Mouse (Mus musculus): ENCODE measurements at regions not wholly inside any gene's neighbourhood (a gene's known extent, or its start where the extent isn't known, plus 50 kb on each side); places are given as distances from the start of the nearest gene placed in this dataset.

DNA sequence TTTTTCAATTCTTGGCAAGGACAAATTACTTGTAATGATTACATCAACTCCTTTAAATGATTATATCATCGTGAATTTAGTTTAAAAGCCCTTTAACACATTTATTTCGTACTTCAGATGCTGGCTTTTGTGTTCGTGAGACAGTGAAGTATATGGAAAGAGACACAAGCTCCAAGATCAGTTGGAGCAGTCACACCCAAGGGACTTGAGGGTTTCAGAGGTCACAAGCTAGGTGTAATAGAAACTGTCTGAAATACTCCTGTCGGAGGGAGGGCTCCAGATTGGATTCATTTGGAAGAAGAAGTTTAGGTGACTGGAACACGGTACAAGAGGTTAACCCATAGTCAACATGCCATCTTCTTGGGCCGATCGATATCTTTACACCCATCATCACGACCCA lies 1023.5 kb downstream of the Adgrl2 start:
- TF ChIP-seq POLR2A (IDR thresholded peaks at IDR 0.05; ENCODE audit: control insufficient read depth, low read depth, low read length) (no peak), CTCF (IDR thresholded peaks at IDR 0.05; ENCODE audit: control insufficient read depth, insufficient read depth, insufficient replicate concordance, low read depth, low read length) (no peak)
- no peaks in the 10 kb centered on the region for H3K27me3 ChIP-seq (ENCODE audit: control insufficient read depth, insufficient read depth, low read length)
- H3K36me3 ChIP-seq (ENCODE audit: control insufficient read depth, insufficient read depth, low read length): no peaks in the 10 kb centered on the region
- no peak overlapping the region for H3K4me3 ChIP-seq (ENCODE audit: control insufficient read depth, low read depth, low read length)
- no peaks in the 10 kb centered on the region; the same call in 1 of the 2 replicates for H3K4me1 ChIP-seq (ENCODE audit: control insufficient read depth, insufficient read depth, low read length)
- no peak overlapping the region for H3K27ac ChIP-seq (ENCODE audit: control insufficient read depth, insufficient read depth, low read depth, low read length)

DNA sequence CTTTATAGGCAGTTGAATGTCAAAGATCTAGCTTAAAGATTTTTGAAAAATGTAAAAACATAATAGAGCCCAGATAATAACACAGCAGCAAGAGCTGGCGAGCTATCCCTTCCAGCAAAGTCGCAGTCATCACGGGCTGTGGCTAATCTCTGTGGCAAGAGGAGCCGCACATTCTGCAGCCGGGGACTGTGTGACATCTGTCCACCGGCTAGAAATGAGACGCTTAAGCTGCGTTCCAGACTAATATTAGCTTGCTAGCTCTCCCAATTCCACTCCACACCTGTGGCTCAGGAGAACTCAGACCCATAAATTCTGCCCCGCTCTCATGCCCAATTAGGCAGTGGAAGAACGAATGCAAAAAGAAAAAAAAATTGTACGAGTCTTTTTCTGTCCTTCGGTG lies 1024.0 kb downstream of the Adgrl2 start:
- Histone ChIP-seq H3K4me3 (ENCODE audit: control insufficient read depth, low read depth, low read length) (no peak overlapping the region), H3K27me3 (ENCODE audit: control insufficient read depth, insufficient read depth, low read length) (no peaks in the 10 kb centered on the region), H3K27ac (ENCODE audit: control insufficient read depth, insufficient read depth, low read depth, low read length) (no peak overlapping the region), H3K36me3 (ENCODE audit: control insufficient read depth, insufficient read depth, low read length) (no peaks in the 10 kb centered on the region), H3K4me1 (ENCODE audit: control insufficient read depth, insufficient read depth, low read length) (no peaks in the 10 kb centered on the region; the same call in 1 of the 2 replicates)
- TF ChIP-seq CTCF (IDR thresholded peaks at IDR 0.05; ENCODE audit: control insufficient read depth, insufficient read depth, insufficient replicate concordance, low read depth, low read length): no peak
- TF ChIP-seq POLR2A (IDR thresholded peaks at IDR 0.05; ENCODE audit: control insufficient read depth, low read depth, low read length): no peak

DNA sequence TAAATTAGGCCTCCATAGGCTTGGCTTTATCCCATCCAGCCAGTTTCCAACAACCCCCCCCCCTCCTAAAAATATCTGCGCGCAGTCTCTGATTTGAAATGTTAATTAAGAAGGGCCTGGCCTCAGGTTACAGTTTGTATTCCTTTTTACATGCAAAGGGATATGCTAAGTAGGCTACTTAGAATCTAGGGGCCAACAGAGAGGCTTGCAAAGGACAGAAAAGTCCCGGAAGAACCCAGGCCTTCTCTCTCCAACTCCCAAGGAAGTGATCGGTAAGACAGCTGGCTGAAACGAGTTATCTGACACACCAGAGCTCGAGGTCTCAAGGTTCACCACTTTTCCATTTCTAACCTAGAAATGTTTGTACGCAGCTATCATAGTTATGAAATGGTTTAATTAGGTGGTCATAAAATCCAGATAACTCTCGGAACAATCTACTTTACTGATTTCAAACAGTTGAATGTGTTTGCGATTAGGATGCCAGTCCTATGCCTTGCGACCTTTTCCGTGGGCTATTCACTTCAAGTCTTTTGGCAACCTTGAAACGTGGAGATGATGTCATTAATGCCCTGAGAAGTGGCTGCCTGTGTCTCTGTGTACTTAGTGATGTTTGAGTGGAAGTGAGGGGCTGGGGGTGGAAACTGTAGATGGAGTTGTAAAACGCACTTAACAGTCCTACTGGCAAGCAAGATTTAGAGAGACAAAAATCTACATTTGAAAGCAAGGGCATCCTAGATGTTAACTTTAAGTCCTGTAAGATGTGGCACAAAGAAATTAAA lies 1026.5 kb downstream of the Adgrl2 start:
- Histone ChIP-seq H3K27ac (ENCODE audit: control insufficient read depth, insufficient read depth, low read depth, low read length) (no peak overlapping the region), H3K36me3 (ENCODE audit: control insufficient read depth, insufficient read depth, low read length) (no peaks in the 10 kb centered on the region), H3K4me1 (ENCODE audit: control insufficient read depth, insufficient read depth, low read length) (no peaks in the 10 kb centered on the region; the same call in 1 of the 2 replicates), H3K4me3 (ENCODE audit: control insufficient read depth, low read depth, low read length) (no peak overlapping the region), H3K27me3 (ENCODE audit: control insufficient read depth, insufficient read depth, low read length) (no peaks in the 10 kb centered on the region)
- no peak for TF ChIP-seq CTCF (IDR thresholded peaks at IDR 0.05; ENCODE audit: control insufficient read depth, insufficient read depth, insufficient replicate concordance, low read depth, low read length)
- TF ChIP-seq POLR2A (IDR thresholded peaks at IDR 0.05; ENCODE audit: control insufficient read depth, low read depth, low read length): no peak

DNA sequence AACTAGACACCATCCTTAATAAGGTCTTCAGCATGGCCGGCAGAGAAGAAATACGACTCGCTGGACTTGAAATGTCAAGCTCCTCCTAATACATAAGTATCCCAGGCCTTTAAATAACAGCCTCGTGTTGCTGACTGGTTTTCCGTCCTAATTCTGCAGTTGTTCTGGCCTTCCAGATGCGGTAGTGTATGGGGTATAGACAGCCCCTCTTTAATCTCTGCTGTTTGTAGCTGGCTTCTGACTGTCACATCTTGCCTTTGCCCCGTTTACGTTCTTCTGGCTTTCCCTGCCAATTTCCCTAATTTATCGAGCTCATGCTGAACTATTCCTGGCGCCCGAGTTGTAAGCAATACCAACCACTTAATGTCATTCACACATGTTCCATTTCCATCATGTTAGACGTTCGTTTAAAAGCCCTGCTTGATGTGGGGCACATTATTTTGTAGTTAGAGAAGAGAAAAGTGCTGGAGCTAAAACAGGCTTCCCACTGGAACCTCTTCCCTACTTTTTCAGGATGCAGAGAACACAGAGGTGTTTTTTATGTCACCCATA lies 1042.2 kb downstream of the Adgrl2 start:
- Histone ChIP-seq H3K4me1 (ENCODE audit: control insufficient read depth, insufficient read depth, low read length) (no peaks in the 10 kb centered on the region), H3K27me3 (ENCODE audit: control insufficient read depth, insufficient read depth, low read length) (no peaks in the 10 kb centered on the region), H3K36me3 (ENCODE audit: control insufficient read depth, insufficient read depth, low read length) (no peaks in the 10 kb centered on the region), H3K27ac (ENCODE audit: control insufficient read depth, insufficient read depth, low read depth, low read length) (no peak overlapping the region), H3K4me3 (ENCODE audit: control insufficient read depth, low read depth, low read length) (no peak overlapping the region)
- no peak for TF ChIP-seq CTCF (IDR thresholded peaks at IDR 0.05; ENCODE audit: control insufficient read depth, insufficient read depth, insufficient replicate concordance, low read depth, low read length)
- TF ChIP-seq POLR2A (IDR thresholded peaks at IDR 0.05; ENCODE audit: control insufficient read depth, low read depth, low read length): no peak

DNA sequence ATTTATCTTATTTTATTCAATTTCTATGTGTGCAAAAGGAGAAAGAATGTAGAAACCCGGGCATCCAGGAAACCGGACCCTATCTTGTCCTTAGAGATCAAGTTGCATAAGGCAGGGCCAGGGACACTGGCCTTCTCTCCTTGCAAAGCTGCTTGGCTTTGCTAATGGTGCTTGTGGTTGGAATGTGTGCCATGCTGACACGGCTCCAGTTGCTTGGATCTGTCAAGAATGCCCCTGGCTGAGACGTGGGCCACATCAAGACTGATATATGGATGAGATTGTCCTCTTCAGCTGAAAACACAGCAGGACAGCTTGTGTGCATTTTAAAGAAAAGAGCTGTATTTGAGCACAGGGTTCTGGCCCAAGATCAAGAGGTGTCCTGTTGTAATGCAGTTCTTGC lies 1047.0 kb downstream of the Adgrl2 start:
- H3K36me3 ChIP-seq (ENCODE audit: control insufficient read depth, insufficient read depth, low read length): no peaks in the 10 kb centered on the region
- TF ChIP-seq CTCF (IDR thresholded peaks at IDR 0.05; ENCODE audit: control insufficient read depth, insufficient read depth, insufficient replicate concordance, low read depth, low read length): no peak
- TF ChIP-seq POLR2A (IDR thresholded peaks at IDR 0.05; ENCODE audit: control insufficient read depth, low read depth, low read length): no peak
- H3K27me3 ChIP-seq (ENCODE audit: control insufficient read depth, insufficient read depth, low read length): no peaks in the 10 kb centered on the region
- H3K27ac ChIP-seq (ENCODE audit: control insufficient read depth, insufficient read depth, low read depth, low read length): no peak overlapping the region
- H3K4me1 ChIP-seq (ENCODE audit: control insufficient read depth, insufficient read depth, low read length): no peaks in the 10 kb centered on the region
- no peak overlapping the region for H3K4me3 ChIP-seq (ENCODE audit: control insufficient read depth, low read depth, low read length)

DNA sequence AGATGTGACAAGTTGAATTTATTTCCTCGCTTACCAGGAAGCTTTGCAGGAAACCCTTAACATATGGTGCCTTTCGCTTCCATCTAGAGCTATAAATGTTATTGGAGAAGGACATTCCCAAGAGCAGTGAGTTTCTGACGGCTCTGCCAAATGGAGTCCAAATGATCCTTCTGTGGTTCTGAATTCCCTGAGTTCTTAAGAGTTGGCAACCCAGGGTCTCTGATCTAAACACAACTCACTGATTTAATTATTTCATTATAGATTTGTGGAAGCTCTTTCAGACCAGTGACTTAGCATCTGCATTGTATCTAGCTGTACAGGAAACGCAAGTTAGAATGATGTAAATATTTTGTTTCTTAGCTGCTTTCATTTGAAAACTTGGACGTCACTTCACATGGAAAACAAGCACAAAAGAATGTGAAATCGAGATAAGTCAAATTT lies 1059.5 kb downstream of the Adgrl2 start:
- Histone ChIP-seq H3K4me1 (ENCODE audit: control insufficient read depth, insufficient read depth, low read length) (no peaks in the 10 kb centered on the region), H3K4me3 (ENCODE audit: control insufficient read depth, low read depth, low read length) (no peak overlapping the region), H3K36me3 (ENCODE audit: control insufficient read depth, insufficient read depth, low read length) (no peaks in the 10 kb centered on the region), H3K27me3 (ENCODE audit: control insufficient read depth, insufficient read depth, low read length) (no peaks in the 10 kb centered on the region), H3K27ac (ENCODE audit: control insufficient read depth, insufficient read depth, low read depth, low read length) (no peak overlapping the region)
- TF ChIP-seq CTCF (IDR thresholded peaks at IDR 0.05; ENCODE audit: control insufficient read depth, insufficient read depth, insufficient replicate concordance, low read depth, low read length) (no peak), POLR2A (IDR thresholded peaks at IDR 0.05; ENCODE audit: control insufficient read depth, low read depth, low read length) (no peak)

DNA sequence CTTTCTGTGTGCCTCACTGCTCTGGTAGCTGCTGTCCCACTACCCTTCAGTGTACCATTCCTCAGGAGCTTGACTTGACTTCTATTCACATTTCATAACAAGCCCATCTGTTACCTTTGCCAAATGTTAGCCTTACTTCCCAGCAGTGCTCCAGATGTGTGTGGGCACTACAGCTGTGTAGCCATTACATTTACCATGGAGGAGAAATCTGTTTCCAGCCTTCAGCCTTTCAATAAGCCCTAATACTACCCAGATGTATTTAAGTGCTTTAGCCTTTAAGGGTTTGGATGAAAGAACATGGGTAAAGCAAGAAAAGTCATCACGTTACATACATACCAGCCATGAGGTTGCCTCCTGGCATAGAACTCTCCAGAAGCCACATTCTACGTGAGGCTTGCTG lies 1068.0 kb downstream of the Ttll7 start:
- Histone ChIP-seq H3K36me3 (ENCODE audit: control insufficient read depth, insufficient read depth, low read length) (no peaks in the 10 kb centered on the region), H3K27me3 (ENCODE audit: control insufficient read depth, insufficient read depth, low read length) (no peaks in the 10 kb centered on the region), H3K4me3 (ENCODE audit: control insufficient read depth, low read depth, low read length) (no peak overlapping the region), H3K27ac (ENCODE audit: control insufficient read depth, insufficient read depth, low read depth, low read length) (no peak overlapping the region), H3K4me1 (ENCODE audit: control insufficient read depth, insufficient read depth, low read length) (no peaks in the 10 kb centered on the region)
- TF ChIP-seq POLR2A (IDR thresholded peaks at IDR 0.05; ENCODE audit: control insufficient read depth, low read depth, low read length) (no peak), CTCF (IDR thresholded peaks at IDR 0.05; ENCODE audit: control insufficient read depth, insufficient read depth, insufficient replicate concordance, low read depth, low read length) (no peak)

All from testis, adult 2 months (tissue).